Mouse (Mus musculus): ENCODE data around the gene Stox2. TPM values are rescaled to one million over a fixed set of nuclear protein-coding genes. Genes with fewer than 3 reads are reported as not detected.

Stox2 gene
- polyA plus RNA-seq, 1 experiment = not detected

DNA sequence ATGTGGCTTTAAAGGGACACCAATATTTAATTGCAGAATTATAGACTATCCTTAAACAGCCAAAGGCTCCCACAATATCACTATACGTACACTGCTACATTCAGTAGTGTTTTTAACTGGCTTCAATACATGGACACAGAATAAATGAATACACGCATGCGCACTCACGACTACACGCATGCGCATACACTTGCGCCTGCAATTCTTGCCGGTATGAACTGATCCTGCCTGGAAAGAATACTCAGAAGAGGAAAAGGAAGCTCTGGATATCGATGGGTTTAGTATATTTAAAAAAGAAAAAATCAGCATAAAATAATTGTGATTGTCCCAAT lies 100.4 kb downstream of the Stox2 start:
- no peak for TF ChIP-seq GATA1 (IDR thresholded peaks at IDR 0.05; ENCODE audit: low read length)

DNA sequence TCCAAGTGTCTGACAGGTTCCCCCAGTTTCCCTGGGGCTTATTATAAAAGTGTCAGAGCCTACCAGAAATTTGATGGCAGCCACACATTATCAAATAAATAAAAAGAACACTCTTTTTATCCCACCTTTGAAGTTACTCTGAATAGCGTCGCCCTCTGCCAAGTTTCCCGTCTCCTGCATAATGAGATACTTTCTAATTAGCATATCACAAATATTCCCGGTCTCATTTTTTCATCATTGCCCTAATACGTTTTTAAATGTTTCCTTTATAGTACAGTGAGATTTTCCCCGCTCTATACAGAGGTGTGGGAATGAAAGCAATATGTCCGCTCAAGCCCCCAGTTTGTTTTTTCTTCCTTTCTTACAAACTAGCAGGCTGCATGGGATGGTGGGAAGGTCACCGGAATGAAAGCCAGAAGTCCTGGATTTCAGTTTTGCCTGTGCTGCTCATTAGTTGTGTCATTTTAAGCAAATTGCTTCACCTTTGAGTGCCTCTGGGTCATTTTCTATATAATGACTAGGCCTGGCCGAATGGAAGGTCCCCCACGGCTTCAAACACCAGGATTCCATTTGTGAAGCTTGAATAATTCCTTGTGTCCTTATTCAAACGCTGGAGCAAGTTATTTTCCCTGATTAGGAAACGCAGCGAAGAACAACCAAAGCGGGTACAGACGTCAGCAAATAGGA lies 100.9 kb downstream of the Stox2 start:
- TF ChIP-seq GATA1 (IDR thresholded peaks at IDR 0.05; ENCODE audit: low read length) = no peak

DNA sequence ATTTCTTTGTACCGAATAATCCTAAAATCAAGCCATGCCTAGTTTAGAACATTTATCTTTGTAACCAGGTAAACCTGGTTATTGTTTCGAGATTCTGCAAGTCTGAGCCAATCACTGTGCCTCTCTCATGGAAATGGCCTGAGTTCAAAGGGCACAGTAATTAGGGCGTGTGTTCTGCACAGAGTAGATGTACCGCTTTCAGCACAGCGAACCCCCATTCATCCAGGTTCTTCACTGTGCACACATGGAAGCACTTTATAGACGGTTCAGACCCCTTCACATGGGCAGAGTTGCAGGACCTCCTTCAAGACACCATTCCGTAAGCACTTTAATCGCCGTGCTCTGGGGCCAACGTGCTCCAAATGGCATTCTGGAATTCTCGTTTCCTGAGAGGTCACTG lies 104.7 kb downstream of the Stox2 start:
- no peak for TF ChIP-seq GATA1 (IDR thresholded peaks at IDR 0.05; ENCODE audit: low read length)

DNA sequence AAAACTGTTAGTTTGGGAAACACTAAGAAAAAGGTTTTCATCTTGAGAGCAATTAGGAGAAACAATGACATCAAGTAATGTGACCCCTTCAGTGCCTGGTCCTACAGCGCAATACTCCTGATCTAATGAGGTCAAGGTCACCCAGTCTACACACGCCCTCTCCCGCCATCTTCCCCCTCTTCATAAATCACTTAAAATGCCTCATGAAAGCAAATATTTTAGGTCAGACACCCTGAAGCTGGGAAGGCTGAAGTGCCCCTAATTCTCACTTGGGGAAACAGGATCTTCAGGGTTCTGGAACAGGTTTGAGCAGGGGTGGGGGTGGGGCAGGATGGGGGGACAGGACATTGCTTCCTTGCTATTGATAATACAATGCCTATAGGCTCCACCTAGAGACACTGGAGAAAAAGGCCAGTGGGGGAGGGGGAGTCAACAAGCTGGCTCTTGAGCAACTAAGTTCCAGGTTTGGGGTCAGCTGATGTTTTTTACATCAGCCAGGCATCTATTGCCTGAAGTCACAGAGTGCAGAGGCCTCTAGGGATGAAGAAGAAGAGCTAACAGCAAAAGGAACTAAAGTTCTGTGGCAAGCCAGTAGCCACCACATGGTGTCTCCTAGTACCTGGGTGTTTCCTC lies 107.4 kb downstream of the Stox2 start:
- TF ChIP-seq GATA1 (IDR thresholded peaks at IDR 0.05; ENCODE audit: low read length) = no peak

DNA sequence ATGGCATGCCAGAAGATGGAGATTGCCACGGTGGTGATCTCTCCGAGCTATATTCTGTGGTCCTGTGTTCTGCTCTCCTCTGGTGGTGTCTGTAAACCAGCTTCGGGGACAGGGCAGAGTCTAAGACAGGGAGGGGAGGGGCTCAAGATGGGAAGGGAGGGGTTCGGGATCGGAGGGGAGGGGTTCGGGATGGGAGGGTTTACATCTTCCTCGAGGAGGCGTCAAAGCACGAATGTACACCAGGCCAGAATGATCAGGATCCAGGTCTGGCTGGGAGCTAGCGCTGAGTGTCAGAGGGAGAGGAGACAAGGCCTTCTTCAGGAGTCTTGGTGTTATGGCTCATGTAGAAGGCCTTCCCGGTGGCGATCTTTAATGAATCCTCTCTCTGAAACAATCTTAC lies 109.7 kb downstream of the Stox2 start:
- no peak for TF ChIP-seq GATA1 (IDR thresholded peaks at IDR 0.05; ENCODE audit: low read length)

DNA sequence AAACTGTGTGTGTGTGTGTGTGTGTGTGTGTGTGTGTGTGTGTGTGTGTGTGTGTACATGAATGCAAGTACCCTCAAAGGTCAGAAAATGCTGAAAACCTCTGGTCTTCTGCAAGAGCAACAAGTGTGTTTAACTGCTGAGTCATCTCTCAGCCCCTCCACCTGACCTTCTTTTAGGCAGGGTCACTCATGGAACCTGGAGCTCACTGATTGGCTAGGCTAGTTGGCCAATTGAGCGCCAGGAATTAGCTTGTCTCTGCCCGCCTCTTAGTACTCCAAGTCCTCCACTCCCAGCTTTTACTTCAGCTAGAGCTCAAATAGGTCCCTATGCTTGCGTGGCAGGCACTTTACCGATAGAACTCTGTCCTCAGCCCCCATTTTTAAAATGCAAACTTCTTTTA lies 110.2 kb downstream of the Stox2 start:
- no peak for TF ChIP-seq GATA1 (IDR thresholded peaks at IDR 0.05; ENCODE audit: low read length)

DNA sequence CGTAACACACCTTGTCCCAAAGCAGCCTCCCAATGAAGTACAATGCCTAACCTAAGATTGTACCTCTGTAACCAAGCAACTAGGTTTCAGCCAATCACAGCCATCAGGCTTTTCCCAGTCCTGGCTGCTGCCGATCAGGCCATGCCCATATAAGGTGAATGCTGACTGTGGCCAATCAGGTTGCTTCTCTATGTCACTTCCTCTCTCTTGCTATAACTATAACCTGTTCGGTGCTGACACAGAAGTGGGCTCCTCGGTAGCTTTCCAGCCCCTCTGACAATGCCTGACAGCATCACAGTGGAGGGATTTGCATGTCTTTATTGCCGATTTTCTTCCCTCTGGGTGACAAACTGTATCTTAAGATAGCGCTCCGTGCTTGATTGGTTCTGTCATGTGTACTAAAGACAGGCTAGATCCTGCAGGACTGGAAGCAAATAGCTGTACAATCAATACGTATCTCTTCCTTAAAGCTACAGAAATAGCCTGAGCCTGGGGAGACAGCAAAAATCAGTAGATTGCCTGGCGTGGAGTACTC lies 111.9 kb downstream of the Stox2 start:
- TF ChIP-seq GATA1 (IDR thresholded peaks at IDR 0.05; ENCODE audit: low read length) = no peak

DNA sequence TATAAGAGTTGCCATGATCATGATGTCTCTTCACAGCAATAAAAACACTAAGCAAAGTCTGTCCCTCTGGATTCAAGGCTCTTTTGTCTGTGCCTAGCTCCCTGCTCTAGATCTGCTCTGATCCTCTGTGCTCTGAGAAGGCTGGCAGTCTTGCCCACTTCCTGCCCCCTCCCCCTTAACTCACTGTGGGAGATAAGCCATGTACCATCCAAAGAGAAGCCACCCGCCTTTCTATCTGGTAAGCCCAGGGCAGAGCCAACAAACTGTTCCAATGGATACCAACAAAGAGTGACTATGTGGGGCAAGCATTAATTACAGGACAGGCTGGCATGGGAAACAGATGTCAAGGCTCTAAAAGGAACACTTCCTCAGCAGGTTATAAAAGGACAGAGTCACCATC lies 113.2 kb downstream of the Stox2 start:
- no peak for TF ChIP-seq GATA1 (IDR thresholded peaks at IDR 0.05; ENCODE audit: low read length)

DNA sequence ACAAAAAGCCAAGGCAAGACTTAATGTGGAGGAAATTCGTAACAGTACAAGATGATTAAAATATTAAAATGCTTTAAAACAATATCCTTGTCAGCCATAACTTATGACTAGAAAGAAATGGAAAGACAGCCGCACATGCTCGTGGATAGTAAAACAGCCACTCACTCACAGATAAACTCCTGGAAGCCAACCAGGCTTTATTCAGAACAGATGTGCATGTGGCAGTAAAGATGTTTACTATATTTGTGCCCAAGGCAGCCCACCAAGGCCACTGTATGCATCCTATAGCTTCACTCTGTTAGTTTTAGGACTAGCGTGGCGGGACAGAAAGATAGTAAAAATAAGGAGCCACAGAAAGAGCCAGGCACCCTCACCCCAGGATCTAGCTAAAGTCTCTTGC lies 115.2 kb downstream of the Stox2 start:
- TF ChIP-seq GATA1 (IDR thresholded peaks at IDR 0.05; ENCODE audit: low read length) = no peak

DNA sequence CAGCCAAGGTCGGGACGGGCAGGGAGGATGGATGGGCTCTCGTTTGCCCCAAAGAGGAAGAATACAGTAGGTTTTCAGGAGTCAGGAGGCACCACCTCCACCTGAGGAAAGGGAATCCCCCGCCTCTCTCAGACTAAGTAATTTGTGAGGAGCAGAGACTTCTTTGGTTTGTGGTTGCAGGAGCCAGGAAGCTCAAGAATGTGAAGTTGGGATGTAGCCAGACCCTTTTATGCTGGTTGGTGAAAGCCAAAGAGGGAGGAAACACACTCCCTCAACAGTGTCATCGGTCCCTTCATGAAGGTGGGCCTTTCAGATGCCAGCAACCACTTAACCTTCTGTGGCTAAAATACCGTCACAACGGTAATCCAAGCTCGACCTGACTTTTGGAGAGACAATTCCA lies 119.8 kb downstream of the Stox2 start:
- no peak for TF ChIP-seq GATA1 (IDR thresholded peaks at IDR 0.05; ENCODE audit: low read length)

DNA sequence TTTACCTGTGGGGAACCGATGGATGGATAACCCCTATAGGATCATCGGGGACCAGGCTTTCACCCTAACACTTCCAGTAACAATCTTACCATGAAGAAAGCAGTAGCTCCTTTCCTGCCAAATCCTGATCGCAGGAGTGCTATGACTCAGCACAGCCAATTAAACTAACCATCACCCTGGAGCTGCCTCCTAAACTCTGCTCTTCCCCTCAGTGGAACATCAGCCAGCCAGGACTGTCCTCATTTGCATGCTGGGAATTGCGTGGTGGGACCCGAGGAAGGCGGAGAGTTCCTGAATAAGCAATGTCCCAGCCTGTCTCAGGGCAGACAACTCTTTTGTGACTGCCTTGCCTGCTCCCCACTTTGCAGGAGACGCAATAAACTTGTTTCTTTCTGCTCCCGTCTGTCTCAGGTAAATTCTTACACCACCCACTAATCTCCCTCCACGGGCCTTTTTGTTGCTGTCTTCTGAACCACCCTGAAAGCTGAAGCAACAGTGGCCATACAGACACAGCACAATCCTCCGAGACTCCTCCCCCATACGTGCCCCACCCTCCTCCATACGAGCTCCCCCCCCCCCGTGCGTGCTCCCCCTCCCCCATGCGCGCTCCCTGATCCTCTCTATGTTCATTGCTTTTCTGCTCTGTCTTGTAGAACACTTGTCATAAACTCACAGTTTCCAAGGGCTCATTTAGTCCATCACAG lies 121.9 kb downstream of the Stox2 start:
- TF ChIP-seq GATA1 (IDR thresholded peaks at IDR 0.05; ENCODE audit: low read length) = no peak

DNA sequence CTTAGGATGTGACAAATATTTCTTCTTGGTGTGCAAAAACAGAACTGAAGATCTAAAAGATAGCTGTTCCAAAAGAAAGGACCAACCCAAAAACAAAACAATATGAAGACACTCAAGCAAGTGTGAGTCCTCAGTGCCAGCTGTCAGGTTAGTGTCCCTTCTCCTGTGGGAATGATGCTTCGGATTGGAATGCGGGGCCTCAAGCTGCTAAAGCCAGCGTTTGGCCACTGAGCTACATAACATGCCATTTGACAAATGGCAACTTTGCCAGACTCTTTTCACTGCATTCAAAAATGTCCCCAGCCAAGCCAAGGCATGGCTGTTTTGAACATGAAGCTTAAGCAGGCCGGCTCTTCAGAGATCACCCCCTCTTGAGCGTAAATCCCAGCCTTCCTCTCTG lies 124.9 kb downstream of the Stox2 start:
- no peak for TF ChIP-seq GATA1 (IDR thresholded peaks at IDR 0.05; ENCODE audit: low read length)

DNA sequence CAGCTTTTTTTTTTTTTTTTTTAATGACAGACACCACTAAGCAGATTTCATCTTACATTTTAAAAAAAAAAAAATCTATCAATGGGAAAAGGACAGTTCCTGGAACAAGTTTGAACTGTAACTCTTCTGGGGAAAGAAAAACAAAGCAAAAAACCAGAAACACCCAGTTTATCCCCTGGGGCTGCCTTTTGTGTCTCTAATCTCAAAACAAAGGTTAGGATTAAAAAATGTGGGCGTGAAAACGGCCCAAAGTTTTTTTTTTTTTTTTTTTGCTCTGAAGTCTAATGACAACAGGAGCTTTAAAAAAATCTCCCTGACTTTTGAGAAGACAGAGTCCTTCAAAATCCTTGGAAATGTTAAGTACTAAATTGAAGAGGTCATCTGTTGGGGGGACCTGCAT lies 125.5 kb downstream of the Stox2 start:
- no peak for TF ChIP-seq GATA1 (IDR thresholded peaks at IDR 0.05; ENCODE audit: low read length)

DNA sequence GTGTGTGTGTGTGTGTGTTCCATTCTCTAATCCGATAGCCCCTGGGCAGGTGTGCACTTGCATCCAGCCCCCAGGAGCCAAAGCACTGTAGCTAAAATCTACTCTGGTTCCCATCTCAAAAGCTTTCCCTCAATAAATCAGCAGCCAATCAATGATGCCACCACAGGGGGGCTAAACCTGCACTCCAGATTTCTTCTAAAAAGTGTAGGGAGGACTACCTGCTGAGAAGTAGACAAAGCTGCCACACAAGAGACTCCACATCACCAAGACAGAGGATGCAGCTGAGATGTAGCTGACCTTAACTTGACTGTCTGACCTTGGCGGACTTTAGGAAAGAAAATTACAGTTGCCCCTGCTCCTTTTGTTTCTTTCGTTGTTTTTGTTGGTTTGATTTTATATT lies 127.7 kb downstream of the Stox2 start:
- no peak for TF ChIP-seq GATA1 (IDR thresholded peaks at IDR 0.05; ENCODE audit: low read length)

DNA sequence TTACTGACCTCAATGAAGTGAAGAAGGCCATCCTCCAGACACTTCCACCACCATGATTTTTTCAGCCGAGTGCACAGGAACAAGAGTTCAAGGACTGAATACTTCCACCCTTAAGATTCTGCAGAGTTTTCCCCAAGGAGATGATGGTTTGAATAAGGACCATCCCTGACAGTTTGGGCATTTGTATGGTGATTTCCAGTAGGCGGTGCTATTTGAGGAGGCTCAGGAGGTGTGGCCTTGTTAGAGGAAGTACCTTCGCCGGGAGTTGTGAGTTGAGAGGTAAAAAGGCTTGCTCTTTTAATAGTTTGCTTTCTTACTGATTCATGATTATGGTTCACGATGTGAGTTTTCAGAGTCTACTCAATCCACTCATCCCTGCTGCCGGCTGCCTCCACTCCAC lies 138.0 kb downstream of the Stox2 start:
- no peak for TF ChIP-seq GATA1 (IDR thresholded peaks at IDR 0.05; ENCODE audit: low read length)

DNA sequence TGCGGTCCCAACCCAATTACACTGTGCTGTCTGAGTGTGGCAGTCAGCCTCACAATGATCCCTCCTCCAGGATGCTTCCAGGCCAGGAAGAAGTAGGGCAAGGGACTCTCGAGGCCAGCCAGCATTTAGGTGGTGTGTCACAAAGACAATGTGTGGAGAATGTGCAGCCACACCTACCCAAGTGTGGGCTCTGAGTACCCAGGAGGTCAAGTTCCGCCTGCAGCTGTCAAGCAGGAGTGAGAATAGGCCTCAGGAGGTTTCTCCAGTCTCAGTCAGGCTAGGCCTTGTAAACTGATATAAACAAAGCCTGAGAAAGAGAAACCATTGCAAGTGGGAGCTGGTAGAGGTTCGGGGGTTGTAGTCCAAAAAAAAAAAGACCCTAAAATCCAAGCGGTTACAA lies 139.8 kb downstream of the Stox2 start:
- no peak for TF ChIP-seq GATA1 (IDR thresholded peaks at IDR 0.05; ENCODE audit: low read length)

DNA sequence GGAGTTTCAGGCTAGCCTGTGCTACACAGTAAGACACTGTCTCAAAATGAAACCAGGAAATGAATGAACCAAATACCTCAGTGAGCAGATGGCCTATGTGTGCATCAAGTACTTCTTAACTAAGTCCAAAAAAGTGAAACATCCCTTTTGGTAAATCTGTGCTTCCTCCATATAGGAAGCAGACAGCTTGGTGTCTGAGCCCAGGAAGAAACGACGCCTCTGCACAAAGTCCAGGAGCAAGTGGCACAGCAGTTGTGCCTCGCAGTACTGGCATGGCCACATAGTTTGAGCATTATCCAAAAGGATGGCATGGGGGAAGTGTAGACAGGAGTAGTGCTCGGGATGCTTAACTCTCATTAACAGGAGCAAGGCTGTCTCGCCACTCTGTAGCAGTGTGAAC lies 140.3 kb downstream of the Stox2 start:
- TF ChIP-seq GATA1 (IDR thresholded peaks at IDR 0.05; ENCODE audit: low read length) = no peak
